Mouse (Mus musculus) heart, postnatal 25 days (tissue): ENCODE results near the gene Adamtsl3. TPM values are rescaled to one million over a fixed set of nuclear protein-coding genes. Genes with fewer than 3 reads are reported as not detected.

Experiments
- DNase-seq: peaks from one replicate; pipeline ENCODE4 v3.0.0; 2022; ENCODE audit warnings: low spot score
- intact Hi-C: fragments of 180-260 bp; cut with DNase I; formaldehyde crosslinking; loops from one replicate; pipeline ENCODE4 v1.15.1; 2025
- total RNA-seq, 2 experiments: library from RNA; stranded (reverse); gene quantifications; 2 replicates each; pipeline ENCODE4 v1.2.3; 2021

Adamtsl3 gene
- total RNA-seq = 1 to 10 TPM; 7.7 TPM

GRCm38 (mm10) chr7:82335211-82336121, at the start of gene Adamtsl3:
Gene Adamtsl3, plus strand, starts transcription at chr7:82335694.
- intact Hi-C loops = loop anchor here (5.0 to 10.0 kb wide), 3 partner anchors 42 to 167 kb away; no protein-coding TSS in a partner anchor
- peak; percentile 23 for DNase-seq

GRCm38 (mm10) chr7:82287242-82287641, 48.3 kb upstream of the Adamtsl3 start:
- intact Hi-C loops = no loop called here
- DNase-seq = no peak

- DNase-seq = no peak
- intact Hi-C loops = no loop called here
Observed at GRCm38 (mm10) chr7:82293441-82293840, 42.1 kb upstream of the Adamtsl3 start.

GRCm38 (mm10) chr7:82294083-82294482, 41.4 kb upstream of the Adamtsl3 start:
- DNase-seq = no peak
- intact Hi-C loops = no loop called here

GRCm38 (mm10) chr7:82294611-82295010, 40.9 kb upstream of the Adamtsl3 start:
- intact Hi-C loops = no loop called here
- no peak for DNase-seq

- intact Hi-C loops = no loop called here
Observed at GRCm38 (mm10) chr7:82308398-82308797, 27.1 kb upstream of the Adamtsl3 start.

GRCm38 (mm10) chr7:82318515-82318914, 17.0 kb upstream of the Adamtsl3 start:
- intact Hi-C loops = no loop called here
- DNase-seq = no peak

More at GRCm38 (mm10) chr7:82308398-82308797, 27.1 kb upstream of the Adamtsl3 start:
- DNase-seq = no peak

- no peak for DNase-seq
- intact Hi-C loops = no loop called here
Observed at GRCm38 (mm10) chr7:82326616-82327015, 8.9 kb upstream of the Adamtsl3 start.

GRCm38 (mm10) chr7:82327201-82327600, 8.3 kb upstream of the Adamtsl3 start:
- DNase-seq = no peak
- intact Hi-C loops = no loop called here

- intact Hi-C loops = no loop called here
- no peak for DNase-seq
Observed at GRCm38 (mm10) chr7:82327881-82328280, 7.6 kb upstream of the Adamtsl3 start.

- DNase-seq = no peak
- intact Hi-C loops = loop anchor here (10.0 kb wide), 1 partner anchor 135 kb away; no protein-coding TSS in a partner anchor
Observed at GRCm38 (mm10) chr7:82329831-82330230, 5.7 kb upstream of the Adamtsl3 start.

GRCm38 (mm10) chr7:82330860-82331259, 4.6 kb upstream of the Adamtsl3 start:
- no peak for DNase-seq
- intact Hi-C loops = loop anchor here (10.0 kb wide), 1 partner anchor 134 kb away; no protein-coding TSS in a partner anchor

GRCm38 (mm10) chr7:82334000-82334399, 1.5 kb upstream of the Adamtsl3 start:
- intact Hi-C loops = loop anchor here (10.0 kb wide), 1 partner anchor 131 kb away; no protein-coding TSS in a partner anchor
- DNase-seq = no peak

- peak; percentile 66 for DNase-seq
- intact Hi-C loops = loop anchor here (5.0 to 10.0 kb wide), 3 partner anchors 41 to 166 kb away; no protein-coding TSS in a partner anchor
Observed at GRCm38 (mm10) chr7:82336132-82336531, 638 bp downstream of the Adamtsl3 start.

- DNase-seq = no peak
- intact Hi-C loops = loop anchor here (5.0 to 10.0 kb wide), 3 partner anchors 39 to 164 kb away; no protein-coding TSS in a partner anchor
Observed at GRCm38 (mm10) chr7:82338121-82338520, 2.6 kb downstream of the Adamtsl3 start.

- no peak for DNase-seq
- intact Hi-C loops = loop anchor here (5.0 to 10.0 kb wide), 3 partner anchors 39 to 164 kb away; no protein-coding TSS in a partner anchor
Observed at GRCm38 (mm10) chr7:82338532-82338931, 3.0 kb downstream of the Adamtsl3 start.

GRCm38 (mm10) chr7:82339214-82339613, 3.7 kb downstream of the Adamtsl3 start:
- intact Hi-C loops = loop anchor here (5.0 to 10.0 kb wide), 3 partner anchors 38 to 163 kb away; no protein-coding TSS in a partner anchor
- DNase-seq = no peak

- DNase-seq = no peak
- intact Hi-C loops = no loop called here
Observed at GRCm38 (mm10) chr7:82341476-82341875, 6.0 kb downstream of the Adamtsl3 start.

GRCm38 (mm10) chr7:82346706-82347105, 11.2 kb downstream of the Adamtsl3 start:
- no peak for DNase-seq
- intact Hi-C loops = no loop called here

- DNase-seq = no peak
- intact Hi-C loops = no loop called here
Observed at GRCm38 (mm10) chr7:82349796-82350195, 14.3 kb downstream of the Adamtsl3 start.

GRCm38 (mm10) chr7:82350421-82350820, 14.9 kb downstream of the Adamtsl3 start:
- peak; percentile 23 for DNase-seq
- intact Hi-C loops = no loop called here
